In the genomic region with DNA sequence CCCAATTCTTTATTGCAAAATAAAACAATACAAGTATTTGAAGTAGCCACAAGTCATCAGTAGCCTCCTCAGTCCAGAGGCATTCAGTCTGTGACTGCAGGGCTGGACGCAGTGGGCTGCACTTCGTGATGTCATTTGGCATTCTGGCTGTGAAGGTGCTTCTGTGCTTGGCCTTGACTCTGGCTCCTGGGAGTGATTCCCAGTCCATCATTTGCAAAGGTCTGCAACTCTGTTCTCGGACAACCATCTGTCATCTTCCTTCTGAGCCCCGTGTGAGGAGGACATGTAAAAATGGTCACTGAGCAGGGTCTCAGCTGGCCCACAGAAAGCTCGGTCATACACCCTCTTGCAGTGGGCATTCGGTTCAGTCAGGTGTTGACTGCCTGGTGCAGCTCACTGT, we compare ENCODE assay signal across 16 mouse cellular contexts.
"Had no signal": no experiment of that assay in that cellular context is flagged by ENCODE, and none has a peak within 500 bp of the region (broad histone marks: within the 10 kb centered on the region; RNA-seq: fewer than 3 reads in every experiment).

No protein-coding gene starts in this region.

- DNase-seq: lung, postnatal 10 days; lung, postnatal 4 days; midbrain, embryonic 14.5 days; retina, postnatal 1 day; right cerebral cortex, adult 18-20 months; right cerebral cortex, postnatal 25 days; right cerebral cortex, postnatal 4 days; spleen, adult 18-20 months; thymus, adult 18-20 months; thymus, postnatal 25 days; thymus, postnatal 4 days had no signal

- H3K36me3 ChIP-seq: midbrain, embryonic 10.5 days; midbrain, embryonic 12.5 days; neural tube, embryonic 13.5 days; neural tube, embryonic 15.5 days had no signal

- H3K4me3 ChIP-seq: midbrain, embryonic 10.5 days; midbrain, embryonic 12.5 days; myocyte; neural tube, embryonic 13.5 days; neural tube, embryonic 15.5 days had no signal

- H3K27ac ChIP-seq: midbrain, embryonic 10.5 days; midbrain, embryonic 12.5 days; neural tube, embryonic 13.5 days; neural tube, embryonic 15.5 days had no signal

- H3K4me1 ChIP-seq: midbrain, embryonic 10.5 days; midbrain, embryonic 12.5 days; neural tube, embryonic 13.5 days; neural tube, embryonic 15.5 days had no signal

- H3K27me3 ChIP-seq: midbrain, embryonic 12.5 days; neural tube, embryonic 13.5 days; neural tube, embryonic 15.5 days had no signal
